9 mouse cellular contexts compared by ENCODE assay signal in genomic region chr2:102399864-102400604, GRCm38 (mm10). TPM values are rescaled to one million over a fixed set of nuclear protein-coding genes. Genes with fewer than 3 reads are reported as not detected.
DNase-seq lines count a peak whose midpoint lies in the region; ATAC-seq and TF ChIP-seq lines count a peak whose summit lies in the region.
"Had no signal": no experiment of that assay in that cellular context is flagged by ENCODE, and none has a peak within 500 bp of the region (broad histone marks: within the 10 kb centered on the region; RNA-seq: fewer than 3 reads in every experiment).

No protein-coding gene starts in this region.

- H3K36me3 ChIP-seq in heart, embryonic 12.5 days: no peaks in the 10 kb centered on the region
- H3K36me3 ChIP-seq in E14TG2a.4 (ENCODE audit: insufficient read depth, low read length): no peaks in the 10 kb centered on the region; the same call in 1 of the 2 replicates
- no peaks in the 10 kb centered on the region for H3K36me3 ChIP-seq in forebrain, embryonic 14.5 days (ENCODE audit: control insufficient read depth, insufficient read depth, low read length)
- H3K36me3 ChIP-seq in liver, embryonic 14.5 days (replicated peaks; ENCODE audit: control insufficient read depth, insufficient read depth, low read depth): no peaks in the 10 kb centered on the region

- peak; percentile 27 for ATAC-seq in heart, embryonic 12.5 days (ENCODE audit: insufficient number of reproducible peaks, low FRiP score)
- no peak for ATAC-seq in forebrain, embryonic 14.5 days
- ATAC-seq in liver, embryonic 14.5 days (ENCODE audit: insufficient read depth): no peak
- ATAC-seq in megakaryocyte-erythroid progenitor cell, adult 5-6 weeks (replicated peaks; ENCODE audit: low FRiP score, low TSS enrichment, poor library complexity, severe bottlenecking): no peak

- 35% methylated on average over 48 of the region's 48 CpGs for WGBS in heart, embryonic 12.5 days
- WGBS in forebrain, embryonic 14.5 days: 43% methylated on average over 48 of the region's 48 CpGs
- 34% methylated on average over 48 of the region's 48 CpGs for WGBS in liver, embryonic 14.5 days (ENCODE audit: insufficient replicate concordance)

- TF ChIP-seq CTCF in E14TG2a.4 (conservative IDR thresholded peaks at IDR 0.05; ENCODE audit: low read length): no peak
- no peak; the same call in 1 of the 2 replicates for TF ChIP-seq CTCF in liver, embryonic 14.5 days (IDR thresholded peaks at IDR 0.05; ENCODE audit: low read depth)

- no peak for DNase-seq in heart, postnatal 25 days (ENCODE audit: low spot score)
- DNase-seq in forebrain, embryonic 14.5 days (ENCODE audit: low spot score): no peak
- no peak for DNase-seq in liver, embryonic 14.5 days (ENCODE audit: low read depth in 3 of 3, low spot score in 3 of 3)
- DNase-seq in urinary bladder, postnatal 14 days (ENCODE audit: low spot score): no peak
- DNase-seq in layer of hippocampus, adult 8-10 months (ENCODE audit: low spot score in 2 of 2): no peak

- H3K27me3 ChIP-seq in heart, embryonic 12.5 days (replicated peaks): no peaks in the 10 kb centered on the region
- peaks cover 25% of the 10 kb centered on the region for H3K27me3 ChIP-seq in E14TG2a.4 (ENCODE audit: insufficient read depth, low read length)
- H3K27me3 ChIP-seq in forebrain, embryonic 14.5 days (replicated peaks; ENCODE audit: control insufficient read depth, insufficient read depth, low read length): no peaks in the 10 kb centered on the region
- no peaks in the 10 kb centered on the region for H3K27me3 ChIP-seq in liver, embryonic 14.5 days (ENCODE audit: control insufficient read depth, insufficient read depth, low read length)

- peak overlapping the region; percentile 96 for H3K27ac ChIP-seq in heart, embryonic 12.5 days (ENCODE audit: poor library complexity, severe bottlenecking)
- H3K27ac ChIP-seq in forebrain, embryonic 14.5 days (ENCODE audit: low read depth, low read length): peak overlapping the region; percentile 96
- no peak overlapping the region for H3K27ac ChIP-seq in liver, embryonic 14.5 days

- peaks cover 21% of the 10 kb centered on the region for H3K4me1 ChIP-seq in heart, embryonic 12.5 days (replicated peaks)
- peaks cover 42% of the 10 kb centered on the region for H3K4me1 ChIP-seq in E14TG2a.4 (replicated peaks; ENCODE audit: low read depth, low read length)
- peaks cover 11% of the 10 kb centered on the region for H3K4me1 ChIP-seq in forebrain, embryonic 14.5 days (ENCODE audit: control insufficient read depth, insufficient read depth, low read length)
- H3K4me1 ChIP-seq in liver, embryonic 14.5 days (replicated peaks; ENCODE audit: control insufficient read depth in 2 of 2, insufficient read depth in 2 of 2, low read length in 1 of 2): peaks cover 15 to 20% of the 10 kb centered on the region in 2 experiments

- H3K4me2 ChIP-seq in heart, embryonic 12.5 days: peak overlapping the region; percentile 89
- peak overlapping the region; percentile 83 for H3K4me2 ChIP-seq in forebrain, embryonic 14.5 days (ENCODE audit: low read length)
- H3K4me2 ChIP-seq in liver, embryonic 14.5 days (ENCODE audit: low read depth): peak overlapping the region; percentile 71

- no peak for TF ChIP-seq EP300 in liver, embryonic 14.5 days (IDR thresholded peaks at IDR 0.05; ENCODE audit: low read depth)

- H3K4me3 ChIP-seq in heart, embryonic 12.5 days: peak overlapping the region; percentile 82
- H3K4me3 ChIP-seq in E14TG2a.4 (replicated peaks; ENCODE audit: low read length): peak overlapping the region; percentile 75
- peak overlapping the region; percentile 64 for H3K4me3 ChIP-seq in forebrain, embryonic 14.5 days (ENCODE audit: low read depth, low read length)
- peak overlapping the region; percentile 66 to 67 for H3K4me3 ChIP-seq in liver, embryonic 14.5 days (ENCODE audit: insufficient read depth in 1 of 2, low read depth in 2 of 2, low read length in 2 of 2)

- intact Hi-C loops in heart, postnatal 25 days (cut with DNase I): loop anchor here (5.0 kb wide), 2 partner anchors 52 to 213 kb away; partner anchors contain the start of genes Fjx1 and Ldlrad3

- H3K9ac ChIP-seq in heart, embryonic 12.5 days: peak overlapping the region; percentile 83
- peak overlapping the region; percentile 87 for H3K9ac ChIP-seq in forebrain, embryonic 14.5 days (ENCODE audit: low read length)
- H3K9ac ChIP-seq in liver, embryonic 14.5 days (replicated peaks): peak overlapping the region; percentile 66

- no peaks in the 10 kb centered on the region for H3K9me3 ChIP-seq in heart, embryonic 12.5 days (replicated peaks)
- H3K9me3 ChIP-seq in E14TG2a.4 (ENCODE audit: low read length): peaks cover 6% of the 10 kb centered on the region; the same call in 1 of the 2 replicates
- no peaks in the 10 kb centered on the region for H3K9me3 ChIP-seq in forebrain, embryonic 14.5 days (replicated peaks; ENCODE audit: control insufficient read depth, low read length)
- H3K9me3 ChIP-seq in liver, embryonic 14.5 days (ENCODE audit: control insufficient read depth, low read length): no peaks in the 10 kb centered on the region

RNA-seq across cellular contexts. Expression of gene Trim44, which starts 7.6 kb away (rescaled TPM):
- polyA plus RNA-seq in heart, embryonic 12.5 days (2016; fragmentation: Nextera tagmentation; extraction: Ambion mirVana): 39.5 and 42.8 TPM in 2 replicates
- 10 to 100 TPM; 24.7 to 28.2 TPM for total RNA-seq in heart, postnatal 25 days (2021)
- polyA plus RNA-seq in forebrain, embryonic 14.5 days (2014; fragmentation: Nextera tagmentation; extraction: Ambion mirVana): 29.8 and 34.6 TPM in 2 replicates
- polyA plus RNA-seq in liver, embryonic 14.5 days (2012; rRNA removed): 7.7 and 11.3 TPM in 2 replicates
- polyA plus RNA-seq in liver, embryonic 14.5 days (2014; fragmentation: Nextera tagmentation; extraction: Ambion mirVana): 4.8 and 5.4 TPM in 2 replicates
- 34.9 and 37.2 TPM in 2 replicates for total RNA-seq in megakaryocyte-erythroid progenitor cell, adult 5-6 weeks (2014; fragmentation: Nextera tagmentation)
- 34.0 and 45.1 TPM in 2 replicates for total RNA-seq in megakaryocyte-erythroid progenitor cell, adult 5-6 weeks (2017)
- 100 to 1,000 TPM; 163 to 178 (median 170) TPM for total RNA-seq in layer of hippocampus, adult 8-10 months (2022)

RNA-seq across cellular contexts. Expression of gene Fjx1, which starts 52.3 kb away (rescaled TPM):
- polyA plus RNA-seq in heart, embryonic 12.5 days (2016; fragmentation: Nextera tagmentation; extraction: Ambion mirVana): 4.3 TPM in 2 replicates
- total RNA-seq in heart, postnatal 25 days (2021): under 1 TPM; 0.60 to 0.78 TPM
- 21.7 and 25.0 TPM in 2 replicates for polyA plus RNA-seq in forebrain, embryonic 14.5 days (2014; fragmentation: Nextera tagmentation; extraction: Ambion mirVana)
- polyA plus RNA-seq in liver, embryonic 14.5 days (2012; rRNA removed): 0.38 and 0.50 TPM in 2 replicates
- 0.35 and 0.39 TPM in 2 replicates for polyA plus RNA-seq in liver, embryonic 14.5 days (2014; fragmentation: Nextera tagmentation; extraction: Ambion mirVana)
- total RNA-seq in megakaryocyte-erythroid progenitor cell, adult 5-6 weeks (2014; fragmentation: Nextera tagmentation): not detected in 2 replicates
- not detected in 2 replicates for total RNA-seq in megakaryocyte-erythroid progenitor cell, adult 5-6 weeks (2017)
- total RNA-seq in layer of hippocampus, adult 8-10 months (2022): 10 to 100 TPM; 45.0 to 47.7 (median 46.3) TPM
- total RNA-seq: neutrophil, adult 5-6 weeks had no signal

Comparison
In these comparisons a context has a peak if more than half of its experiments do, and no peak if none do; other contexts are left out.
1. RNA of gene Fjx1, which starts 52.3 kb away (total RNA-seq): 45.0 to 47.7 TPM in layer of hippocampus, adult 8-10 months; 0.60 to 0.78 TPM in heart, postnatal 25 days and not detected in megakaryocyte-erythroid progenitor cell, adult 5-6 weeks; every median in the first group is over 10 times any median in the second.
2. Peak in every context shown above with its lines, with median percentiles within 50 percentile points of each other: H3K4me2 ChIP-seq, H3K4me3 ChIP-seq and H3K9ac ChIP-seq.